Mouse (Mus musculus) stomach, postnatal 0 days (tissue): ENCODE results near the gene Dlg1. TPM values are rescaled to one million over a fixed set of nuclear protein-coding genes. Genes with fewer than 3 reads are reported as not detected.

ENCODE experiments used
- ATAC-seq: fragments of 200-750 bp; cut with Nextera tagmentation; 2 replicates; pipeline ENCODE4 v1.8.0; 2017; ENCODE audit not compliant: low FRiP score, low TSS enrichment
- DNase-seq: peaks from one replicate; pipeline ENCODE4 v3.0.0-alpha.2; 2016; ENCODE audit warnings: low spot score
- H3K27ac ChIP-seq: fragments of 300-500 bp; sonication (generic); replicated peaks from 2 replicates; pipeline ENCODE4 v1.5.1; 2014; ENCODE audit warnings: mild to moderate bottlenecking, control low read depth
- H3K27me3 ChIP-seq: fragments of 300-500 bp; sonication (generic); 2 replicates; pipeline ENCODE4 v1.6.1; 2014; ENCODE audit warnings: low read length; ENCODE audit not compliant: control insufficient read depth, insufficient read depth
- H3K36me3 ChIP-seq: fragments of 300-500 bp; sonication (generic); 2 replicates; pipeline ENCODE4 v1.6.1; 2014; ENCODE audit warnings: low read length, mixed read lengths; ENCODE audit not compliant: control insufficient read depth, insufficient read depth
- H3K4me1 ChIP-seq: fragments of 300-500 bp; sonication (generic); replicated peaks from 2 replicates; pipeline ENCODE4 v1.6.1; 2014; ENCODE audit warnings: antibody characterized with exemption; ENCODE audit not compliant: control insufficient read depth, insufficient read depth
- H3K4me2 ChIP-seq: fragments of 300-500 bp; sonication (generic); replicated peaks from 2 replicates; pipeline ENCODE4 v1.6.1; 2014; ENCODE audit warnings: low read depth, mild to moderate bottlenecking, control low read depth, moderate library complexity
- H3K4me3 ChIP-seq: fragments of 300-500 bp; sonication (generic); 2 replicates; pipeline ENCODE4 v1.5.1; 2014; ENCODE audit warnings: low read depth, low read length, control low read depth
- H3K9ac ChIP-seq: fragments of 300-500 bp; sonication (generic); 2 replicates; pipeline ENCODE4 v1.6.1; 2014; ENCODE audit warnings: mild to moderate bottlenecking, low read length, control low read depth, mixed read lengths
- H3K9me3 ChIP-seq: fragments of 300-500 bp; sonication (generic); 2 replicates; pipeline ENCODE4 v1.6.1; 2016; ENCODE audit warnings: low read length; ENCODE audit not compliant: control insufficient read depth
- CTCF ChIP-seq: IDR thresholded peaks from 2 replicates; pipeline ENCODE4 v1.5.1; 2016; ENCODE audit warnings: antibody characterized with exemption, low read depth, mild to moderate bottlenecking, moderate library complexity
- EP300 ChIP-seq: optimal IDR thresholded peaks from 2 replicates; pipeline ENCODE3; 2016; ENCODE audit warnings: antibody characterized with exemption
- WGBS: fragments of 180-500 bp; shearing (Covaris S2); extraction: QIAGEN DNeasy Blood & Tissue Kit; methylation state at CpG from one replicate; pipeline ENCODE4 v1.1.7; 2014; 5-methylcytosine and 5-hydroxymethylcytosine counted together
- polyA plus RNA-seq: library from polyadenylated mRNA; unstranded; fragments of >200 nt; fragmentation: Nextera tagmentation; extraction: Ambion mirVana; gene quantifications from 2 replicates; pipeline ENCODE4 v1.2.1, GENCODE M21; 2015

Gene Dlg1
- polyA plus RNA-seq, 1 experiment from 2014 or later, result 11.8 TPM

DNA sequence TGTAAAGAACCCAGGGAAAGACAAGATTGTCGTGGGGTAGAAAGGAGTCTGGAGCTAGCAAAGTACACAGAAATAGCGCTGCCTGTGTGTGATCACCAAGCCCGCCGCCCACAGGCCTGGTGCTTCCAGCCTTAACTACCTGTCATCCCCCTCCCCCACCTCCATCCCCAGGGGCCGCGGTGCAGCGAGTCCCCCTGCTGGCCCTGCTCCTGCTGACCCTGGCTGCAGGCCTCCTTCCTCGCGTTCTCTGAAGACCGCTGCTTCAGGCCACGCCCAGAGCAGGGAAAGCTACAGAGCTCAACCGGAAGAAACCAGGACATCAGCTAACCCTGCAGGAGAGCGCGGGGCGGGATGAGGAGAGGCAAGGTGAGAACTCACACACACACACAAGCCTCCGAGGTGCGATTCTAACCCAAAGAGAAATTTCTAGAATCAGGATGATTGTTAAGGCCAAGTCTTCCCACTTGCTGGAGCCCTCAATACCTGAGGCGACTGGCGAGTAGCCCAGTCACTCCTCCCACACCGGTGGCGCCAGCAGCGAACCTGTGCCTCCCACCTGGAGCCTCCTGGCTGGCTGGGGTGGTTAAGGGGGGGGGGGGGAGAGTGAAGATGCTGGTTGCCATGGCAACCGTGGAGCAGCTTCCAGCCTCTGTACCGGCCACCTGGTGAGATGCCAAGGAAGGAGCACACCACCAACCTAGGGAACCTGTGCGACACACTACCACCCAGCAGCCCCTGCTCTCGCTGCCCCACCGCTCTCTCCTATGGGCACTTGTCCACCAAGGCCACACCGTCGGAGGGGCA, 233.9 kb downstream of the Dlg1 start:
- WGBS, result 15% methylated on average over 29 of the region's 29 CpGs
- DNase-seq, result peak; percentile 59

DNA sequence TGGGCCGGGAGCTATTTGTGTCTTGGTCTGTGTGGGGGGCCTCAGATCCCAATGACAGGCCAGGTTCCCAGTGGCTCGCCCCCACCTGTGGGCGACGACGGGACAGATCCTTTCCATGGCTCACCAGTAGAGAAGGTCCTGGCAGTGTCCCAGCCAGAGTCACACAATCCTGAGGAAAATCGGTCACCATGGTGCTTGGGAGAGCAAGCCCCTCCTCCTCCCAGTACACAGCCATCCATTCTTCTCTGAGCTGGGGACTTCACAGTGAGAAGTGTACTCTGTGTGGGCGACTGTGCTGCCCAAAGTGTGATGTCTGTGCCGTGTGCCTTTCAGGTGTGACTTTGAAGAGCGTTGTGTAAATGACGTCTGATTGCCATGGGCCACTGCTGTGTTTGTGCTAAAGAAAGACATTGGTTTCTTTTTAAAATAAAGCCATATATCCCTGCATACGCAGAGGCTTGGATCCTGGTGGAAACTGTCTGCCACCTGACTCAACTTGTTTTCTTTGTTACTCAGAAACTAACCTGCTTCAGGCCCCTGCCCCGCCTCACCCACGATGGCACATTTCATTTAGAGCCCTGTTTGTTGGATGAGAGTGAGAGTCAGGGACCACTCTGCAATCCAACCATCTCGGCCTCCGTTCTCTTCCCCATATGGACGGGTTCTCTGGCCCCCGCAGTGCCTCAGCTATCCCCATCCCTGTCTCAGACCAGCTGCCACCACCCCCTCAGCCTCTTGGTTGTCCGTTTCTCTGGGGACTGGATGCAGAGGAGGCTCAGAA, 235.5 kb downstream of the Dlg1 start:
- H3K27me3 ChIP-seq, result no peaks in the 10 kb centered on the region
- H3K4me2 ChIP-seq, result no peak overlapping the region
- WGBS, result 73% methylated on average over 18 of the region's 18 CpGs
- H3K9ac ChIP-seq, result no peak overlapping the region
- no peaks in the 10 kb centered on the region for H3K36me3 ChIP-seq
- no peaks in the 10 kb centered on the region for H3K4me1 ChIP-seq
- no peak overlapping the region for H3K4me3 ChIP-seq
- ATAC-seq (no peak), DNase-seq (no peak)
- TF ChIP-seq EP300 (no peak), CTCF (no peak)
- no peak overlapping the region for H3K27ac ChIP-seq
- H3K9me3 ChIP-seq, result no peaks in the 10 kb centered on the region

More for the DNA sequence above, 233.9 kb downstream of the Dlg1 start:
- Histone ChIP-seq H3K36me3 (no peaks in the 10 kb centered on the region), H3K9ac (peak overlapping the region; percentile 23; the same call in 1 of the 2 replicates), H3K4me2 (peak overlapping the region; percentile 47), H3K4me1 (no peaks in the 10 kb centered on the region), H3K9me3 (no peaks in the 10 kb centered on the region), H3K27ac (no peak overlapping the region), H3K27me3 (no peaks in the 10 kb centered on the region), H3K4me3 (peak overlapping the region; percentile 3; the same call in 1 of the 2 replicates)
- peak; percentile 63; the same call in 1 of the 2 replicates for ATAC-seq
- no peak for TF ChIP-seq EP300
- TF ChIP-seq CTCF, result peak; percentile 55

DNA sequence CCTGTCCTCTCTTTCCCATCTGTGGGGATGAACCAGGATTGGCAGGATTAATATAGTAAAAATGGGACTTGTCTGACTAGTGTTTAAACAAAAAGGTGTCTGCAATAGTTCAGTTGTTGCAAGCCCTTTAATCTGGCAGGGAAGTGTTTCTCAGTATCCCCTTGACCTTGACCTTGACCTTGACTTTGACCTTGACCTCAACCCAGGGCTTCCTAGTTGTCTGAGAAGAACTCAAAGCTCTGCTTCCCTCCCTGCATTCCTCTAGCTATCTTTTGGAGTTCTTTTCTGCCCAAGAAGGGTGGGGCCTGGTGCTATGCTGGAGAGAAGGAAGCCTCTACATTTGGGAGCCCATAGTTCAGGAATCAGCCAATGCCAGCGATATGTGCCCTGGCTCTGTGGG, 238.6 kb downstream of the Dlg1 start:
- 0 out of 2 replicates have a peak, but pooled peaks cover 3% of the 10 kb centered on the region for H3K4me1 ChIP-seq
- H3K27ac ChIP-seq, result no peak overlapping the region
- no peak overlapping the region for H3K9ac ChIP-seq
- no peaks in the 10 kb centered on the region for H3K36me3 ChIP-seq
- DNase-seq (no peak), ATAC-seq (no peak)
- no peaks in the 10 kb centered on the region for H3K9me3 ChIP-seq
- TF ChIP-seq CTCF (no peak), EP300 (no peak)
- H3K4me3 ChIP-seq, result no peak overlapping the region
- H3K4me2 ChIP-seq, result no peak overlapping the region
- H3K27me3 ChIP-seq, result no peaks in the 10 kb centered on the region
- 85% methylated on average over 1 of the region's 1 CpGs for WGBS

DNA sequence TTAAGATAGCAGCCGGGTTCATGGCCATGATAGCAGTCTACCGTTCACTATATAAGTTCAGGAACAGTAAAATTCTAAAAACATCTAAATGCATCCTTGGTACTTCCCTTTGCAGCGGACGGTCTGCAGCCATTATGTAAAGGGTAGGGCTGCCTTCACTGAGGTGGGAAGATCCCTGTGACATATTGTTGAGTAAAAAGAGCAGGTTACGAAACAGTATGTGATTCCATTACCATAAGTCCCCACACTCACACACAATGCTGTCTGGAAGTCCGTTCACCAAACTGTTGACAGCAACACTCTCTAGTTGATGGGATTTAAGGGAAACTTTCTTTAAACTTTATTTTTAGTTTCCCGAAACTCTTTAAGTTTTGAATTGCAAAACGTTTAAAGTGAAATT, 240.0 kb downstream of the Dlg1 start:
- Histone ChIP-seq H3K4me3 (no peak overlapping the region), H3K4me2 (no peak overlapping the region), H3K36me3 (no peaks in the 10 kb centered on the region), H3K9ac (no peak overlapping the region), H3K27ac (no peak overlapping the region), H3K4me1 (0 out of 2 replicates have a peak, but pooled peaks cover 3% of the 10 kb centered on the region), H3K27me3 (no peaks in the 10 kb centered on the region), H3K9me3 (no peaks in the 10 kb centered on the region)
- DNase-seq (no peak), ATAC-seq (no peak)
- TF ChIP-seq CTCF (no peak), EP300 (no peak)
- 83% methylated on average over 8 of the region's 8 CpGs for WGBS

DNA sequence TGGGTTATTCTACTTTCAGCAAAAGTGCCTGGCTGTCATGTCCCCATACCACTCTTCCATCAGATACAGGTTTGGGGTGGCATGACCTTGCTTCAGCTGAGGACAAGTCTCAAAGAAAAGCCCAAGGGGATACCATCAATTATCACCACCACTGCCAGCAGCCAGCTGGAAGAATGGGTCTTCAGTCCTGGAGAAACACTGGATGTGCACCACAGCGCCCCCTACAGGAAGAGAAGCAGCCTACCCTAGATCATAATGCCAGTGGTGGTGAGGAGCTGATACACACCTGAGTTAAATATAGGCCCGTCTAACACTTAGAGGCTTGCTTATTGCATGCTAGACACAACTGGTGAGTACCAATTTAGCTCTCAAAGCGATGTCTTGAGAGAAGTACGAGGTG, 242.1 kb downstream of the Dlg1 start:
- no peak overlapping the region for H3K27ac ChIP-seq
- no peak for TF ChIP-seq EP300
- TF ChIP-seq CTCF, result peak; percentile 47; the same call in 1 of the 2 replicates
- 66% methylated on average over 4 of the region's 4 CpGs for whole genome bisulfite sequencing

More for the DNA sequence above, 242.1 kb downstream of the Dlg1 start:
- Histone ChIP-seq H3K27me3 (no peaks in the 10 kb centered on the region), H3K9ac (no peak overlapping the region), H3K4me2 (no peak overlapping the region), H3K36me3 (no peaks in the 10 kb centered on the region), H3K4me1 (0 out of 2 replicates have a peak, but pooled peaks cover 3% of the 10 kb centered on the region), H3K4me3 (no peak overlapping the region), H3K9me3 (no peaks in the 10 kb centered on the region)
- ATAC-seq (no peak), DNase-seq (no peak)
